Mouse (Mus musculus) 3T3-L1 (cell line): Measurements from ENCODE around the gene Tuba1c.
A peak's percentile ranks its signal among the peaks of the same experiment; 100 is the strongest.

Experiments used
- DNase-seq: peaks from one replicate; pipeline ENCODE4 v3.0.0-alpha.2; 2015; ENCODE audit warnings: low read depth, low spot score

The Tuba1c gene

GRCm38 (mm10) chr15:99029619-99030584 is at the start of gene Tuba1c:
Gene Tuba1c (plus strand): TSS chr15:99029891.
- DNase-seq = peak; percentile 98

GRCm38 (mm10) chr15:98980012-98980614 is 49.6 kb upstream of the Tuba1c start:
- no peak for DNase-seq

- no peak for DNase-seq
Observed at GRCm38 (mm10) chr15:98982100-98982499, 47.6 kb upstream of the Tuba1c start.

GRCm38 (mm10) chr15:98983431-98984081 is 46.1 kb upstream of the Tuba1c start:
- DNase-seq = no peak

GRCm38 (mm10) chr15:98984681-98985080 is 45.0 kb upstream of the Tuba1c start:
- no peak for DNase-seq

- peak; percentile 95 for DNase-seq
Observed at GRCm38 (mm10) chr15:98985240-98985981, 44.3 kb upstream of the Tuba1c start.

GRCm38 (mm10) chr15:98985982-98986715 is 43.5 kb upstream of the Tuba1c start:
- peak; percentile 41 for DNase-seq

GRCm38 (mm10) chr15:98987077-98987630 is 42.5 kb upstream of the Tuba1c start:
- peak; percentile 79 for DNase-seq

- DNase-seq = no peak
Observed at GRCm38 (mm10) chr15:98987661-98988181, 42.0 kb upstream of the Tuba1c start.

GRCm38 (mm10) chr15:98988787-98989186 is 40.9 kb upstream of the Tuba1c start:
- DNase-seq = no peak

GRCm38 (mm10) chr15:98989701-98990430 is 39.8 kb upstream of the Tuba1c start:
- no peak for DNase-seq

GRCm38 (mm10) chr15:98990669-98991539 is 38.8 kb upstream of the Tuba1c start:
- no peak for DNase-seq

- no peak for DNase-seq
Observed at GRCm38 (mm10) chr15:98991540-98992050, 38.1 kb upstream of the Tuba1c start.

GRCm38 (mm10) chr15:98992086-98992912 is 37.4 kb upstream of the Tuba1c start:
- DNase-seq = peak; percentile 77

GRCm38 (mm10) chr15:98993093-98993793 is 36.4 kb upstream of the Tuba1c start:
- DNase-seq = peak; percentile 95

- peak; percentile 98 for DNase-seq
Observed at GRCm38 (mm10) chr15:98993865-98994264, 35.8 kb upstream of the Tuba1c start.
